Mouse (Mus musculus) hindlimb bud, embryonic 11.5 days (tissue): ENCODE measurements around the gene Krtap29-1.

ENCODE experiments used
- DNase-seq: peaks from one replicate; pipeline ENCODE4 v3.0.0-alpha.2; 2012; ENCODE audit warnings: low read depth, low spot score; ENCODE audit errors: extremely low spot score

Krtap29-1 gene

DNA sequence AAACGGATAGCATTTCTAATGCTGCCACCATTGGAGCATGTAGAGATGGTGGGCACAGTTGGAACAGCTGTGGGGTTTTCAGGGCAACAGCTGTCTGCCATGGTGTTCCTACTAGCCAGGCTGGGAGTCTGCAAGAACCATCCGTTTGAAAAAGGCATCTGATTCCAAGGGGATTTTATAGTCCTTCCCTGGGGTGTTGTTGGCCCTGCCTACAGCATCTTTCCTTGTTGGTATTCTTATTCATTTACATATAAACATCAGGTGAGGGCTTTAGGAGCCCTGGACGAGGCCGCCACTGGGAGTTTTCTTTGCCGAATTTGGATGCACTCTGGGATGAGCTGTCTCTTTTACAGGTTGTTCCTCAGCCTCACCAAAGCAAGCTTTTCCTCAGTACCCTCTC is at the start of gene Krtap29-1:
TSS of gene Krtap29-1 (minus strand) at position 101 of the 400 bp plus-strand sequence.
- no peak for DNase-seq

DNA sequence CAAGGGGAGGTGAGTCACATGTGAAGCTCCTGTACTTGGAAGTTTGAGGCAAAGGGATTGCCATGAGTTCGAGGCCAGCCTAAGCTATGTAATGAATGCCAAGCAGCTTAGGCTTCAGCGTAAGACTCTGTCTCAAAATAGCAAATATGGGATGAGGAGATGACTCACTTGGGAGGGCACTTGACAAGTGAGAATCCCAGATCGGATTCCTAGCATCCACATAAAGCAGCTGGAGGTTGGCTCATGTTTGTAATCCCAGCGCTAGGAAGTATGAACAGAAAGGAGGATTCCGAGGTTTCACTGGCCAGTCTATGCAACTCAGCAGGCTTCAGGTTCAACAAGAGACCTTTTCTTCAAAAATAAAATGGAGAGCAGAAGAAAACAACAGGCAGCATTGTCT is 42.6 kb upstream of the Krtap29-1 start:
- no peak for DNase-seq

DNA sequence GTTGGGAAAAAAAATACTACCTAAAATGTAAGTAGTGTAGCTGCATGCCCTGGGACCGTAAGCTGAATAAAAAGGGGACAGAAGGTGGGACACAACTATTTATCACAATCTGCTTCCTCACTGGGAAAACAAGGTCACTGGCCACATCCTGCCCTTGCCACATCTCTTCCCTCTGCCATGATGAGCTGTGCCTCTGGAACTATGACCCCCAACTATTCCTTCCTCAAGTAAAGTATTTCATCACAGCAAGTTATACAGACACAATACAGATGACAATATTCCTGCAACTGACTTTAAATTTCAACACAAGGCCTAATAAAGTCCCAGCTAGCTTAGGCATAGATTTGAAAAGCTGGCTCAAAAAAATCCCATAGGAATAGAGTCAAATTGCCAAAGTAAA is 40.6 kb upstream of the Krtap29-1 start:
- DNase-seq, result no peak

- no peak for DNase-seq
Observed at GRCm38 (mm10) chr11:100016112-100016511, 37.3 kb upstream of the Krtap29-1 start, which contains the start of gene Krt33a. TSS of gene Krt33a (minus strand) at chr11:100016212.

DNA sequence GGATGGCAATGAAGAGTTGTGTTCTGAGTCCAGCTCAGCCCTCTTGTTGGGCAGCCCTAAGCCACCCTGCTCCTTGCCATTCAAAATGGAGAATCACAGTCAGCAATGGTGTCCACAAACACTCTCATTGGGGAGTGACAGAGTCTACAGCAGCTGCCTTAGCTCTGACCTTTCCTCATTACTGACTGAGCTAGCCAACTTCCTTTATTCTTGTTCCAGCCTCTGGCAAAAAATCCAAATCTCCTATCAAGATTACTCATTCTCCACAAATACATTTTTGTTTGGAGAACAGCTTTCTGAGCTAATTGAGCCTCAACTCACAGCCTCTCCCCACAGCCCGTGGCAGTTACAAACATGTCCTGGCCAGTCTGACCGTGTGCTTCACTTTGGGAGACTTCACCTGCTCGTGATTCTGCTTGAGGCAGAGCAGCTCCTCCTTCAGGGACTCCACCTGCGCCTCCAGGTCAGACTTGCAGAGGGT is 34.9 kb upstream of the Krtap29-1 start:
- no peak for DNase-seq

- DNase-seq, result no peak
Observed at GRCm38 (mm10) chr11:100010682-100011081, 31.8 kb upstream of the Krtap29-1 start.

DNA sequence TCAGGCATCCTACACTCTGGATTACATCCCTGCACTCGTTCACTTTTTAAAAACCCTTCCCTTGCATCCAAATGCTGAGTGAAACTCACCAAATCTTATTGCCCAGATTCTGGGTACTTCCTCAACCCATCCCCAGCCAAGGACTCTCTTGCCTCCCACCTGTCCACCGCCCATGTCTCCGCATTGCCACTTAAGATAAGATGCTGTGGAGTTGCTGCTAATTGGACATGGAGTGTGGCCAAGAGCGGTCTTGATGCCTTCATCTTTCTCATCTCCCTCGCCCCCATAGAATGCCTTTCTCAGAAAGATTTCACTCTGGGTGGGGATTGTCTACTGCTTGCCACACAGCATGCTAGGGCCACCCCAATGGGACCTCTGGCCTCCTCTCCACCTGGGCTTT is 29.5 kb upstream of the Krtap29-1 start:
- DNase-seq, result no peak

- no peak for DNase-seq
Observed at GRCm38 (mm10) chr11:100006624-100007023, 27.8 kb upstream of the Krtap29-1 start.

DNA sequence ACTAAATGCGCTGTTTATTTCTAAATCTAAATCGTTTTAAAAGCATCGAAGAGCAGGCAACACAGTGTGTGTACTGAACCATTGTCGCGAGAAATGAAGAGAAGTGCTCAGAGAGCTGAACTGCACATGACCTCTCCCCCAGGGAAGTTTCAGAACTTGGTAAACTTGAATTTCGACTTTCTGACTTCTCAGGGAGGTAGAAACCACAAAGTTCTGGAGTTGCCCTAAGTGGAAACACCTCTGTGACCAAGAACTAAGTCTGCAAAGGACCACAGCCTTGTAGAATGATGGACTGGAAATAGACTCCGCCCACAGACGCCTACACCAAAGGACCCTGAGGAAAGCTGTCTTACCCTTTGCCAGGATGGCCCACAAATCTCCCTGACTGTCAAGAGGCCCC is 27.1 kb upstream of the Krtap29-1 start:
- no peak for DNase-seq

- DNase-seq, result no peak
Observed at GRCm38 (mm10) chr11:100004846-100005245, 26.0 kb upstream of the Krtap29-1 start.

DNA sequence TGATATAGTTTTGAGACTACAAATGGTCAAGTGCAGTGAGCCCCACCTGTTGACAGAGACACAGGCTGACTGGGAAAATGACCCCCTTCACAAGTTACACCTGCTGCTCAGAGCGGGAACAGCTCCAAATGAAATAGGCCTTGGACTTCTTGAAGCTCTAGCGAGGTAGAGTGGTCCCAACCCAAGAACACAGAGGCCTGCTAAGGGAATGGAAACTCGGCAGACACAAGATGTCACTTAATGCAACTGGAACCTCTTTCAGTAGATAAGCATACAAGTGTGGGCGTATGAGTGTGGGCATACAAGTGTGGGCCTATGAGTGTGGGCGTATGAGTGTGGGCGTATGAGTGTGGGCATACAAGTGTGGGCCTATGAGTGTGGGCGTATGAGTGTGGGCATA is 20.2 kb upstream of the Krtap29-1 start:
- DNase-seq, result no peak

- no peak for DNase-seq
Observed at GRCm38 (mm10) chr11:99994384-99994661, 15.5 kb upstream of the Krtap29-1 start.

GRCm38 (mm10) chr11:99993620-99994383 is 14.9 kb upstream of the Krtap29-1 start, which contains the start of gene Krtap17-1:
TSS of gene Krtap17-1 (minus strand) at chr11:99993994.
- no peak for DNase-seq

DNA sequence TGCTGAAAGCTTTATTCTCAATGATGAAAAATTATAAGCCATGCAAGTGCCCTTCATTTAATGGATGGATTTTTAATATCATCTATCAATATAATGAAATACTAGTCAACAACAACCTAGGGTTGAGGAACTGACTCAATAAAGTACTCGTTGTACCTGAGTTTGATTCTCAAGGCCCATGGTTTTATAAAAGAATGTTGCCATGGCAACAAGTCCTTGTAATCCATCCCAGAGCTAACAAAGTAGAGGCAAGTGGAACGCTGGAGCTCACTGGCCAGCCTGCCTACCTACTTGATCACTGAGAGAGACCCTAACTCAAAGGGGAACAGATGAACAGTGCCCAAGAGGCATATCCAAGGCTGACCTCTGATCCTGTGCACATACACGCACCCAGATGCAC is 11.7 kb upstream of the Krtap29-1 start:
- no peak for DNase-seq

DNA sequence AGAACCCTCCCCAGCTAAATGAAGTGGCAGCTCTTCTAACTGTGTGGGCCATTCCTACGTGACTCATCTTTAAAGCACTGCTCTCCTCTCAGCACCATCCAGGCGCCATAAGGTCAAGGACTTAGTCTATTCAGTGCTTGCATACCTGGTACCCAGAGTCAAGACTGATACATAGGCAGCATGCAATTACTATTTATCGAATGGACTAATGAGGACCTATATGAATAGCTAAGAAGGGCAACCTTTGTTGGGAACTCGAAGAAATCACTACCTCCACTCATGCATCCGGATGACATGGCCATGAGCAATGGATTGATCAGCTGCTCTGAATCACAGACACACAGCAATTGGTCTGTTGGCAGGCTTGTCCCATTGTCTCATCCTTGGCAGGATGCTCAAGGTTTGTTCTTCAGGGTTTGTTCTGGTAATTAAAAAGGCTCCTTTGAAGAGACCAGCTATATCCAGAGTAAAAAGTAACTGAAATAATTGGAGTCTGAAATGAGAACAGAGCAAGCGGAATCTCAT is 11.1 kb upstream of the Krtap29-1 start:
- DNase-seq, result no peak

DNA sequence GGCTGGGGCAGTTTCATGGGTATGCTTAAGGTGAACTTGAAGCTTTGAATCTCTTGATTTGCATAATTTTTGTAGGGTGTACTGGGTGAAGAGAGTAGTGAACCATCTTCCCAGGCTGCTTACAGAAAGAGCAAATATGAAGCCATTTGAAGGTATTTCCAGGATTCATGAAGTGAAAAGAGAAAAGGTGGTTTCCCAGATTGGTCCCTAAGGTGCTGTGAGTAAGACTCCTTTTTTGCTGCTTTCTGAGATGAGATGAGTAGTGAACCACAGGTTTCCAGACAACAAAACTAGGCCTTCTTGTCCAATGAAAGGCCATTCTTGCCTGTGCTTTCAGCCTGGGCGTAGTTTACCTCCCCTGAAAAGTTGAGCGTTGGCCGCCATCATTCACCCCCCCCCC is 9.7 kb upstream of the Krtap29-1 start:
- DNase-seq, result no peak

- DNase-seq, result no peak
Observed at GRCm38 (mm10) chr11:99986180-99986647, 7.4 kb upstream of the Krtap29-1 start, which contains the start of gene Krtap16-1. TSS of gene Krtap16-1 (minus strand) at chr11:99986597.

GRCm38 (mm10) chr11:99985291-99986092 is 6.6 kb upstream of the Krtap29-1 start:
- DNase-seq, result no peak

DNA sequence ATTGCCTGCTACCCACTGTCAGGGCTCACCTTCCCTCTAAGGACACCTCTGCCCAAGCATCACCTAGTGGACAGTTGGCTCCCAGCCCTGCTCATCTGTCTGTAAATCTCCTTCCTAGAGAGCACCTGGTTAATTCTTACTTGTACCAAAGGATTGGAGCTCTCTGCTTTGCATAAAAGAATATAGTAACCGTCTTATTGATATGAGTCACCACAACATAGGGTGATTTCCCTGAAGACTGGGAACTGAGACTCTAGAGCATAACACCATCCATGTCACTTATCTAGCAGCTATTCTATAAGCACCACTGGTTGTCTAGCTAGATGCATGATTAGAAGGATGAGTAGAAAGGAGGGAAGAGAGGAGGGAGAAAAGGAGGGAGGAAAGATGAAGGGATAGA is 4.6 kb upstream of the Krtap29-1 start:
- no peak for DNase-seq

GRCm38 (mm10) chr11:99982731-99983130 is 3.9 kb upstream of the Krtap29-1 start:
- no peak for DNase-seq

- no peak for DNase-seq
Observed at GRCm38 (mm10) chr11:99965961-99966360, 12.9 kb downstream of the Krtap29-1 start.

DNA sequence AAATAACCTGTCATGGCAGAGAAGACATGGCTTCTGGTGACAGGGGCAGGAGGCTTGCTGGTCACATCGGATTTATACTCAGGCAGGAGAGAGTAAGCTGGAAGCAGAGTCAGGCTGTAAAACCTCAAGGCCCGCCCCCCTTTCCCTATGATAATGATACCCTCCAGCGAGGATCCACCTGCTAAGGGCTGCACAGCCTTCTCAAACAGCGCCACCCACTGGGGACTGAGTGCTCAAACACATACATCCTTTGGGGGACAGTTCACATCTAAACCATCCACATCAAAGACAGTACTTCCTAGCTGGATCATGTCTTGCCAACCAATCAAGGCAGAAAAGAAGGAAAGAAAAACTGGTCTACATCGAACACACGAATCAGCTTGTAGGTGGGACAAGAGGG is 14.6 kb downstream of the Krtap29-1 start:
- no peak for DNase-seq
